Mouse (Mus musculus): ENCODE data around the gene Ugt1a10.

GRCm38 (mm10) chr1:88243861-88244260 lies 188.7 kb downstream of the Ugt1a10 start:
- no peak for TF ChIP-seq GATA1 (IDR thresholded peaks at IDR 0.05; ENCODE audit: low read length)
- TF ChIP-seq TAL1 (IDR thresholded peaks at IDR 0.05; ENCODE audit: low read length) = no peak

All from erythroblast, embryonic 14.5 days (primary cell).